Mouse (Mus musculus) mouse embryonic stem cell (cell line): ENCODE measurements at regions not wholly inside any gene's neighbourhood (a gene's known extent, or its start where the extent isn't known, plus 50 kb on each side); places are given as distances from the start of the nearest gene placed in this dataset.
"Not testable (repeated sequence)": the region's sequence is repeated elsewhere in the genome, so short reads cannot be mapped to it uniquely, and the experiment has no call there.

Experiments used
- in situ Hi-C, 2 experiments: fragments of 300-500 bp; cut with MboI; formaldehyde crosslinking; loops; 1 replicate in 1 of 2; 3 replicates in 1 of 2; pipeline ENCODE4 v1.14.3; 2019 to 2020; ENCODE audit warnings: low sequenced_read_pairs in 2 of 2, low pct_unique_long_range_greater_than_20kb in 1 of 2, mixed read lengths in 1 of 2; ENCODE audit not compliant: unreplicated experiment in 1 of 2

GRCm38 (mm10) chr12:77860769-77861557, 333.1 kb upstream of the Gm6657 start:
- in situ Hi-C loops = no loop called here

- in situ Hi-C loops = no loop called here
Measured at GRCm38 (mm10) chr12:77867947-77868495, 326.0 kb upstream of the Gm6657 start.

GRCm38 (mm10) chr12:77869296-77869695, 324.7 kb upstream of the Gm6657 start:
- in situ Hi-C loops = no loop called here

GRCm38 (mm10) chr12:77887335-77887734, 306.7 kb upstream of the Gm6657 start:
- in situ Hi-C loops = no loop called here

GRCm38 (mm10) chr12:77891452-77891851, 302.6 kb upstream of the Gm6657 start:
- in situ Hi-C loops = no loop called here

- in situ Hi-C loops = no loop called here
Measured at GRCm38 (mm10) chr12:77894238-77894637, 299.8 kb upstream of the Gm6657 start.

DNA sequence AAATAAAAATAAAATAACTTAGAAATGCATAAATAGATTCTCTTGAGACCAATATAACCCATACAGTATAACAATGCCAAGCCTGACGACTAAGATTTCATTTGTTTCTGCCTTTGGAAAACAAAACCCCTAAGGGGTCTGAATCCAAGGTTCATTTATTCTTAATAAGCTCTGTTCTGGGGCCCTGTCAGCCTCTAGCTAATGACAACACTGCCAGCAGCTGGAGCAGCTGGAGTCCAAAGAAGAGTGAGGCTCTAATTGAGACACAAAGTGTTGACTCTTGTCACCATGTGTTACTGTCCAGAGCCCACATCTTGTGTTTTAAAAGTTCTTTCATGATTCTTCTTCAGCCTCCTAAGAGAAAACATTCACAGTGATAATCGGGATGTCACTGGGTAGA, 298.5 kb upstream of the Gm6657 start:
- in situ Hi-C loops = no loop called here

DNA sequence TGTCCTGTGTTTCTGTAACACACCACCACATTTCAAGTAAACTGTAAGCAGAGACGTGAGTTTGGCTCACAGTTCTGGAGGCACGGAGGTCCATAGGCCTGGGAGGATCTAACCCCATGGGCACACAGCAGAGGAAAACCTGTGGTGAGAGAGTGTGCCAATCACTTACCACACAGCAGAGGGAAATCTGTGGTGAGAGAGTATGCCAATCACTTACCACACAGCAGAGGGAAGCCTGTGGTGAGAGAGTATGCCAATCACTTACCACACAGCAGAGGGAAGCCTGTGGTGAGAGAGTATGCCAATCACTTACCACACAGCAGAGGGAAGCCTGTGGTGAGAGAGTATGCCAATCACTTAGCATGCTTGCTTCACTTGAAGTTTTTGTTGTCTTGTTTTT, 295.1 kb upstream of the Gm6657 start:
- in situ Hi-C loops = not testable (repeated sequence)

DNA sequence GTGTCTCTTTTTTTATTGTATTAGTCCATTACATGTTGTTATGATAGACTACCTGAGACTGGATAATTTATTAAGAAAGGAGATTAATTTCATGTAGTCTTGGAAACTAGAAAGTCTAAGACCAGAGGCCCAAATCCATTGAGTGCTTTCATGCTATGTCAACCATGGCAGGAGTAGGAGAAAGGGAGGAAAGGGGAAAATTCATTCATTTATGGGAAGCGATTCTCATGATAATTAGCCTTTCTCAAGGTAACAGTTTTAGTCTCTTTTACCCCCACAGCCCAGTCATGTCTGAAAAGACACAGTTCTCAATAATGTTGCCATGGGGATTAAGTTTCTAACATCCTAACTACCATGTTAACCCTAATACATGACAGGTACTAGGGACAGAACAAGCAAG, 292.8 kb upstream of the Gm6657 start:
- in situ Hi-C loops = no loop called here

DNA sequence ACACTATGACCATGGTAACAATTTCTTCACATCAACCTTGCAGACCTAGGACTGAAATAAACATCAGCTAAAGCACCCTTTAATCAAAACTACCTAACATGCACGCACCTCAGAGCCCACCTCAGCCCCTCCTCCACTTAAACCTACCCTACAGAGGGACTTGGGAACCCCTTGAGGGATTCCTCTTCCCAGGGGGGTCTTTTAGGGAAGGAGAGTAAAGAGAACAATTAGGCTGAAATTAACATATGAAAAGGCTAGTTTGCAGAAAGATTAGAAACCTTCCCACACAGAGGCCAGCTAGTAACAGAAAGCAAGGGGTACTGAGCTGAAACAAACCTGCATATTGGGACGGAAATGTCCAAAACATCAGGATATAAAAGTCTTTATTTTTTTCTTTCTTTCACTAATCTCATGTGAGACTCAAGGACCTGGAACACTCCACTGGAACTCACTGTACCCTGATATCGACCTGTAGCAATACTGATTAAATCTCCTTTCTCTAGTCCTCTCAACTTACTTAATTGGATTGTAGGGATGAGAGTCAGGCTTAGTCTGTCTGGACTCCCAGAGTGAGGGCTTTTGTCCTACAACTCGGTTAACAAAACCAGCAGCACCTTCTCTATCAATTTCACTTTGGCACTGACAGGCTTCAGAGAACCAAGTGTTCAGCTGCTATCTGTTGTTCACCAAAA, 281.0 kb upstream of the Gm6657 start:
- in situ Hi-C loops = no loop called here

DNA sequence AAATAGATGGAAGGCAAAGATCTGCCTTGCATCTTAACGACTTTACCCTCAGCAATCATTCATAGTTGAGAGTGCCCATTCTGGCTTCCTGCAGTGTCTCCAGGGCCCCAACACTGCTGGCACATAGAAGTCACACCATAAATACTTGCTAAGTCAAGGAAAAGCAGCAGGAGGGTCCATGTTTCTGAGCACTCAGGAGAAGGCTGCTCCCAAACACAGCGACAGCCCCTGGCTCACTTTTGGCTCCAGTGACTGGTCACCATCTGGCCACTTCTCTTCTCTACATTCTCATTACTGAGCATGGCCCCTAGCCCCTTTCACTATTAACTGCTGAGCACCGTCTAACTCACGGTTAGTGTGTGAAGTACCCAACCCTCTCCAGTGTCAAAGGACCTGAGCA, 265.3 kb upstream of the Gm6657 start:
- in situ Hi-C loops = no loop called here

- in situ Hi-C loops = no loop called here
Measured at GRCm38 (mm10) chr12:77929571-77929970, 264.5 kb upstream of the Gm6657 start.

GRCm38 (mm10) chr12:77943960-77944359, 250.1 kb upstream of the Gm6657 start:
- in situ Hi-C loops = no loop called here

GRCm38 (mm10) chr12:77949474-77950017, 244.5 kb upstream of the Gm6657 start:
- in situ Hi-C loops = no loop called here

GRCm38 (mm10) chr12:77952492-77952891, 241.6 kb upstream of the Gm6657 start:
- in situ Hi-C loops = no loop called here

- in situ Hi-C loops = no loop called here
Measured at GRCm38 (mm10) chr12:77962631-77963030, 231.4 kb upstream of the Gm6657 start.

DNA sequence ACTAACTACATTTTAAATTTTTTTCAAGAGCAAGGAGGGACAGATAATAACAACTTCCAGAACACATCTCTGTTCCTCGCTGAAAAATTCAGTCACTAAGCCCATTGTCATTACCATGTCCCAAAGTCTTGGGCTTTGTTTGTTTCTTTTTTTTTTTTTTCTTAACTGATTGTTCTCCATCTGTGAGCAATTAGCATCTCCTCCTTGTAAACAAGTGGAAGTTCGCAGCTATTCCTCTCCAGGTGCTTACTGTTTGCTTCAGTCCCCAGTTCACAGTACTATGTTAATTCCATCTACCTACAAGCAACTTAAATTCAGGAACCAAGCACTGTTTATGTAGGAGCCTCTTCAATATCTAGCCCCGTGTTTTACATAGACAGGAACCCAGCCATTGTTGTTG, 225.5 kb upstream of the Gm6657 start:
- in situ Hi-C loops = no loop called here

DNA sequence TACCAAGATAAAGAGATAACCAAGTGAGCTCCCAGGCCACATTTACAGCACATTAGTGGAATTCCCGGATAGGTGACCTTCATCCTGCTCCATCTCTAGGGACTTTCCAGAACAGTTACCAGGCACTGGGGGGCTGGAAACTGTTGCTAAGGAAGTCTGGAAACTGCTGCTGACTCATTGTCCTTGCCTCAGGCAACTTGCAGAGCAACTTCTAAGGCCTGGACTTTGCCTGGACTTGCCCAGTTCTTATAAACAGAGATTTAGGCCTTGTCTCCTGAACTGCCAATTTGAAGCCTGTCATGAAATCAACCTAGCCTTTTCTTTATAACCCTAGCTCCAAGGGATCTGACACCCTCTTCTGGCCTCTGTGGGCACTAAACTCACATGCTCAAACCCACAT, 224.0 kb upstream of the Gm6657 start:
- in situ Hi-C loops = no loop called here

- in situ Hi-C loops = no loop called here
Measured at GRCm38 (mm10) chr12:77972165-77972564, 221.9 kb upstream of the Gm6657 start.
